Mouse (Mus musculus): Measurements from ENCODE around the gene Sytl4. TPM values are rescaled to one million over a fixed set of nuclear protein-coding genes. Genes with fewer than 3 reads are reported as not detected.

The Sytl4 gene
- polyA plus RNA-seq, 1 experiment from 2014 or later = 0.80 TPM

DNA sequence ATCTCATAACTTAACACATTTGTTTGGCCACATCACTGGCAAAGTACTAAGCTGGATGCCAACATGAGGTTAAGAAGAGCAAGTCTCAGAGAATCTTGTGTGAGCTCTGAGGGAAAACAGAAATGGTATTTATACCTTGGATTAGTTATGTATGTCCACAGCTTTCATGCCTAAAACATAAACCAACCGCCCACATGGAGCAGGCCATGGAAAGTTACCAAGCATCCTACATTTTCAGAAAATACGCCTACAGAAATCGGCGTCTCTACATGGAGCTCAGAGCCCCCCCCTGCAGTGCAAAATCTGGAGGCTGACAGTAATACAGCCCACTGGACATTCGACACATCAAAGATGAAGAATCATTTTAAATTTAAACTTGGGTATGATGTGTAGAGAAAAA, 93.5 kb downstream of the Sytl4 start:
- H3K4me1 ChIP-seq (replicated peaks; ENCODE audit: control insufficient read depth, insufficient read depth, low read length) = no peaks in the 10 kb centered on the region
- no peaks in the 10 kb centered on the region for H3K27me3 ChIP-seq (ENCODE audit: control insufficient read depth, insufficient read depth, low read length)
- WGBS = 89% methylated on average over 5 of the region's 5 CpGs
- no peak for ATAC-seq (ENCODE audit: low FRiP score)
- no peak for DNase-seq (ENCODE audit: low spot score)
- no peak overlapping the region for H3K4me2 ChIP-seq (replicated peaks)
- no peak overlapping the region for H3K9ac ChIP-seq
- H3K9me3 ChIP-seq (ENCODE audit: control insufficient read depth, low read length) = no peaks in the 10 kb centered on the region
- H3K4me3 ChIP-seq (replicated peaks; ENCODE audit: low read length) = no peak overlapping the region
- H3K36me3 ChIP-seq (replicated peaks; ENCODE audit: control insufficient read depth, insufficient read depth) = peaks cover 15% of the 10 kb centered on the region; the same call in 1 of the 2 replicates
- H3K27ac ChIP-seq = no peak overlapping the region

- H3K36me3 ChIP-seq (replicated peaks; ENCODE audit: control insufficient read depth, insufficient read depth) = peaks cover 8% of the 10 kb centered on the region; the same call in 1 of the 2 replicates
- no peak overlapping the region for H3K9ac ChIP-seq
- no peaks in the 10 kb centered on the region for H3K9me3 ChIP-seq (ENCODE audit: control insufficient read depth, low read length)
- H3K27me3 ChIP-seq (ENCODE audit: control insufficient read depth, insufficient read depth, low read length) = no peaks in the 10 kb centered on the region
- H3K4me1 ChIP-seq (replicated peaks; ENCODE audit: control insufficient read depth, insufficient read depth, low read length) = no peaks in the 10 kb centered on the region
- ATAC-seq (ENCODE audit: low FRiP score) (no peak), DNase-seq (ENCODE audit: low spot score) (no peak)
- H3K4me3 ChIP-seq (replicated peaks; ENCODE audit: low read length) = no peak overlapping the region
- no peak overlapping the region for H3K4me2 ChIP-seq (replicated peaks)
- 98% methylated on average over 3 of the region's 3 CpGs for WGBS
- no peak overlapping the region for H3K27ac ChIP-seq
These were observed 94.3 kb downstream of the Sytl4 start for GRCm38 (mm10) chrX:133887308-133887707.

Other genes with a start within 250 kb of the Sytl4 start
- gene Tnmd, start 130.8 kb downstream of the Sytl4 start, polyA plus RNA-seq (2014; fragmentation: Nextera tagmentation; extraction: Ambion mirVana) = 1.1 and 2.0 TPM in 2 replicates
- 295 and 303 TPM in 2 replicates for gene Tspan6, start 83.4 kb downstream of the Sytl4 start, polyA plus RNA-seq (2014; fragmentation: Nextera tagmentation; extraction: Ambion mirVana)
- gene Srpx2, start 73.4 kb downstream of the Sytl4 start, polyA plus RNA-seq (2014; fragmentation: Nextera tagmentation; extraction: Ambion mirVana) = 1.5 and 1.9 TPM in 2 replicates
- gene Cstf2, start 77.4 kb upstream of the Sytl4 start, polyA plus RNA-seq (2014; fragmentation: Nextera tagmentation; extraction: Ambion mirVana) = 76.6 and 84.4 TPM in 2 replicates
- 0.89 and 1.1 TPM in 2 replicates for gene Xkrx, start 180.3 kb upstream of the Sytl4 start, polyA plus RNA-seq (2014; fragmentation: Nextera tagmentation; extraction: Ambion mirVana)
- gene Arl13a, start 205.7 kb upstream of the Sytl4 start, polyA plus RNA-seq (2014; fragmentation: Nextera tagmentation; extraction: Ambion mirVana) = not detected in 2 replicates
- gene Nox1, start 240.1 kb upstream of the Sytl4 start, polyA plus RNA-seq (2014; fragmentation: Nextera tagmentation; extraction: Ambion mirVana) = 0.08 and 0.13 TPM in 2 replicates

Measured in hindbrain, embryonic 14.5 days (tissue).